Mouse (Mus musculus): Measurements from ENCODE around the gene Jph2.

Jph2 gene

GRCm38 (mm10) chr2:163410211-163410610 lies 12.4 kb upstream of the Jph2 start:
- no peak for DNase-seq

GRCm38 (mm10) chr2:163404037-163404815 lies 6.4 kb upstream of the Jph2 start:
- DNase-seq, result no peak

- DNase-seq, result peak; percentile 77
These were observed 3.4 kb upstream of the Jph2 start for GRCm38 (mm10) chr2:163401221-163401620.

GRCm38 (mm10) chr2:163399222-163399621 lies 1.4 kb upstream of the Jph2 start:
- DNase-seq, result no peak

- DNase-seq, result no peak
These were observed 977 bp upstream of the Jph2 start for GRCm38 (mm10) chr2:163398770-163399169.

- no peak for DNase-seq
These were observed 722 bp downstream of the Jph2 start for GRCm38 (mm10) chr2:163397071-163397470.

- DNase-seq, result no peak
These were observed 2.8 kb downstream of the Jph2 start for GRCm38 (mm10) chr2:163394977-163395376.

GRCm38 (mm10) chr2:163393976-163394375 lies 3.8 kb downstream of the Jph2 start:
- no peak for DNase-seq

- DNase-seq, result no peak
These were observed 4.6 kb downstream of the Jph2 start for GRCm38 (mm10) chr2:163393241-163393640.

- DNase-seq, result no peak
These were observed 5.4 kb downstream of the Jph2 start for GRCm38 (mm10) chr2:163392436-163392835.

GRCm38 (mm10) chr2:163386423-163387190 lies 11.2 kb downstream of the Jph2 start:
- no peak for DNase-seq

- DNase-seq, result no peak
These were observed 12.7 kb downstream of the Jph2 start for GRCm38 (mm10) chr2:163385126-163385525.

GRCm38 (mm10) chr2:163381246-163381645 lies 16.5 kb downstream of the Jph2 start:
- no peak for DNase-seq

- DNase-seq, result no peak
These were observed 18.4 kb downstream of the Jph2 start for GRCm38 (mm10) chr2:163379366-163379765.

GRCm38 (mm10) chr2:163376082-163376481 lies 21.7 kb downstream of the Jph2 start:
- DNase-seq, result no peak

- no peak for DNase-seq
These were observed 22.3 kb downstream of the Jph2 start for GRCm38 (mm10) chr2:163375468-163375867.

GRCm38 (mm10) chr2:163372627-163373026 lies 25.2 kb downstream of the Jph2 start:
- no peak for DNase-seq

GRCm38 (mm10) chr2:163370175-163370574 lies 27.6 kb downstream of the Jph2 start:
- DNase-seq, result no peak

GRCm38 (mm10) chr2:163364785-163365541 lies 32.8 kb downstream of the Jph2 start:
- no peak for DNase-seq

- DNase-seq, result no peak
These were observed 34.6 kb downstream of the Jph2 start for GRCm38 (mm10) chr2:163362940-163363921.

- DNase-seq, result no peak
These were observed 36.8 kb downstream of the Jph2 start for GRCm38 (mm10) chr2:163360858-163361623.
